12 mouse cellular contexts compared by ENCODE assay signal in the genomic region with DNA sequence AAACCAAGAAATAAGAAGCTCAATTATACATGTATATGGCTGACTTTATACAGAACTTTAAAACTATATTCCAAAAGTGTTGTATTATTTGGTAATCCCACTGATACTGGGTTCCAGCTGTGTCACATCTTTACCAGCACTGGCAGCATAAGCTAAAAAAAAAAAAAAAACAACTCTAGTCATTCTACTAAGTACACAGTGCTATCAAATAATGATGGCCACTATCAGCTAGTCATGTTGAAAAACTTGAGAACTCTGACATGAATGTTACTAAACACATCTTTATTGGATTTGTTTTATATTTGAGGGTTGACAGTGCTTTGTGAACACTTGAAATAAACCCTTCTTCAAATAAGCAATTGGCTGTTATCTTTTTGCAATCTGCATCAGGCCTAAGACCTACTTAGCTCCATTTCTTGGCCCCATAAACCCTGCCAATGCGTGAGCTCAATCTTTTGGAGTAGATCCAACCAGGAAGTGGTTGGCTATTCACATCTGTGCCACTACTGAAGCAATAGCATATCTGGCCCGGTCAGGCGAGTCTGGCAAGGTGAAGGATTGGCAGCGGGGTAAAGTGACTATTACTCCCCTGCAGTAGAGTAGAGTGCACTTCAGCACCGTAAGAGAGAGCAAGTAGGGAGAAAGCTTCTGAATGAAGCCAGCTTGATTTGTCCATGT.
DNase-seq lines count a peak whose midpoint lies in the region; ATAC-seq and TF ChIP-seq lines count a peak whose summit lies in the region.
"Had no signal": no experiment of that assay in that cellular context is flagged by ENCODE, and none has a peak within 500 bp of the region (broad histone marks: within the 10 kb centered on the region; RNA-seq: fewer than 3 reads in every experiment).

No protein-coding gene starts in this region.

- WGBS in intestine, embryonic 16.5 days, result 78% methylated on average over 5 of the region's 5 CpGs
- WGBS in midbrain, embryonic 13.5 days, result 92% methylated on average over 5 of the region's 5 CpGs

- ATAC-seq in intestine, embryonic 16.5 days, result 0 out of 2 replicates have a peak, but pooled peaks have one; percentile 38
- ATAC-seq in midbrain, embryonic 13.5 days, result no peak

- no peaks in the 10 kb centered on the region for H3K9me3 ChIP-seq in intestine, embryonic 16.5 days (ENCODE audit: control insufficient read depth, low read length)
- H3K9me3 ChIP-seq in midbrain, embryonic 13.5 days, result no peaks in the 10 kb centered on the region
- H3K9me3 ChIP-seq: liver, embryonic 15.5 days had no signal

- no peak overlapping the region for H3K4me3 ChIP-seq in intestine, embryonic 16.5 days (ENCODE audit: low read length)
- H3K4me3 ChIP-seq in left cerebral cortex, adult 2 months, result no peak overlapping the region
- no peak overlapping the region for H3K4me3 ChIP-seq in midbrain, embryonic 13.5 days (replicated peaks)
- H3K4me3 ChIP-seq: liver, embryonic 15.5 days had no signal

- no peak overlapping the region for H3K4me2 ChIP-seq in intestine, embryonic 16.5 days (ENCODE audit: low read depth, low read length)
- no peak overlapping the region for H3K4me2 ChIP-seq in midbrain, embryonic 13.5 days (replicated peaks)
- H3K4me2 ChIP-seq: liver, embryonic 15.5 days had no signal

- no peak overlapping the region for H3K9ac ChIP-seq in intestine, embryonic 16.5 days (ENCODE audit: low read depth, low read length)
- no peak overlapping the region for H3K9ac ChIP-seq in midbrain, embryonic 13.5 days (replicated peaks)
- H3K9ac ChIP-seq: liver, embryonic 15.5 days had no signal

- TF ChIP-seq CTCF in left cerebral cortex, adult 2 months (IDR thresholded peaks at IDR 0.05), result no peak

- H3K4me1 ChIP-seq in intestine, embryonic 16.5 days (ENCODE audit: control insufficient read depth, insufficient read depth, low read length), result no peaks in the 10 kb centered on the region
- H3K4me1 ChIP-seq in midbrain, embryonic 13.5 days (replicated peaks), result no peaks in the 10 kb centered on the region
- H3K4me1 ChIP-seq: liver, embryonic 15.5 days had no signal

- no peaks in the 10 kb centered on the region for H3K36me3 ChIP-seq in intestine, embryonic 16.5 days (ENCODE audit: control insufficient read depth, insufficient read depth, low read length)
- peaks cover 3% of the 10 kb centered on the region; the same call in 1 of the 2 replicates for H3K36me3 ChIP-seq in midbrain, embryonic 13.5 days
- H3K36me3 ChIP-seq: G1E; liver, embryonic 15.5 days had no signal

- peak; percentile 20 for DNase-seq in adrenal gland, adult 2 months
- DNase-seq in adrenal gland, postnatal 4 days (ENCODE audit: low spot score in 2 of 2), result no peak
- peak; percentile 2 to 4 for DNase-seq in kidney, postnatal 4 days
- DNase-seq in kidney, postnatal 14 days, result no peak
- DNase-seq in lung, postnatal 4 days, result peak; percentile 20 to 51
- no peak for DNase-seq in left cerebral cortex, adult 2 months (ENCODE audit: extremely low spot score in 1 of 2, low spot score in 2 of 2)
- DNase-seq: cerebellum, adult 8-10 months; thymus, postnatal 25 days had no signal

- no peak overlapping the region for H3K27ac ChIP-seq in intestine, embryonic 16.5 days (ENCODE audit: low read length)
- no peak overlapping the region for H3K27ac ChIP-seq in left cerebral cortex, adult 2 months
- H3K27ac ChIP-seq in midbrain, embryonic 13.5 days, result no peak overlapping the region
- H3K27ac ChIP-seq: liver, embryonic 15.5 days had no signal

- H3K27me3 ChIP-seq in intestine, embryonic 16.5 days (replicated peaks; ENCODE audit: control insufficient read depth, insufficient read depth, low read length), result no peaks in the 10 kb centered on the region
- H3K27me3 ChIP-seq in midbrain, embryonic 13.5 days, result no peaks in the 10 kb centered on the region
- H3K27me3 ChIP-seq: liver, embryonic 15.5 days had no signal

- intact Hi-C loops in left cerebral cortex, adult 2 months (cut with DNase I), result no loop called here

Comparison
In these comparisons a context has a peak if more than half of its experiments do, and no peak if none do; other contexts are left out.
1. DNase-seq: peak in adrenal gland, adult 2 months (single experiment), kidney, postnatal 4 days (2 of 2) and lung, postnatal 4 days (2 of 2); none in adrenal gland, postnatal 4 days (0 of 2), kidney, postnatal 14 days (single experiment) and left cerebral cortex, adult 2 months (0 of 2).